Mouse (Mus musculus) heart, postnatal 14 days (tissue): ENCODE results near the gene Stk10. TPM values are rescaled to one million over a fixed set of nuclear protein-coding genes. Genes with fewer than 3 reads are reported as not detected.

ENCODE experiments used
- DNase-seq, 2 experiments: peaks; one replicate each; pipeline ENCODE4 v3.0.0; 2021 to 2022
- intact Hi-C: fragments of 180-260 bp; cut with DNase I; formaldehyde crosslinking; loops from one replicate; pipeline ENCODE4 v1.15.1; 2025
- total RNA-seq, 2 experiments: library from RNA; stranded (reverse); gene quantifications; 2 replicates each; pipeline ENCODE4 v1.2.3; 2021

The Stk10 gene
- total RNA-seq, 2 experiments from 2014 or later = 14.3 to 14.5 TPM

- intact Hi-C loops = no loop called here
- no peak for DNase-seq
Measured at GRCm38 (mm10) chr11:32521246-32521645, 11.9 kb upstream of the Stk10 start.

GRCm38 (mm10) chr11:32524122-32524920 lies 8.8 kb upstream of the Stk10 start:
- no peak for DNase-seq
- intact Hi-C loops = no loop called here

GRCm38 (mm10) chr11:32527006-32527405 lies 6.1 kb upstream of the Stk10 start:
- intact Hi-C loops = no loop called here
- DNase-seq = no peak

- DNase-seq = no peak
- intact Hi-C loops = loop anchor here (1.0 to 5.0 kb wide), 2 partner anchors 78 to 177 kb away; no protein-coding TSS in a partner anchor
Measured at GRCm38 (mm10) chr11:32530151-32530550, 3.0 kb upstream of the Stk10 start.

GRCm38 (mm10) chr11:32531871-32532764 lies 987 bp upstream of the Stk10 start, which contains the start of gene Efcab9:
Efcab9 (minus strand) TSS chr11:32532081.
- DNase-seq = no peak
- intact Hi-C loops = loop anchor here (1.0 to 5.0 kb wide), 2 partner anchors 56 to 175 kb away; no protein-coding TSS in a partner anchor

GRCm38 (mm10) chr11:32533482-32534261 lies 567 bp downstream of the Stk10 start:
- peak in 1 of 2 experiments; percentile 55 for DNase-seq
- intact Hi-C loops = loop anchor here (2.0 to 5.0 kb wide), 2 partner anchors 31 to 174 kb away; no protein-coding TSS in a partner anchor

DNA sequence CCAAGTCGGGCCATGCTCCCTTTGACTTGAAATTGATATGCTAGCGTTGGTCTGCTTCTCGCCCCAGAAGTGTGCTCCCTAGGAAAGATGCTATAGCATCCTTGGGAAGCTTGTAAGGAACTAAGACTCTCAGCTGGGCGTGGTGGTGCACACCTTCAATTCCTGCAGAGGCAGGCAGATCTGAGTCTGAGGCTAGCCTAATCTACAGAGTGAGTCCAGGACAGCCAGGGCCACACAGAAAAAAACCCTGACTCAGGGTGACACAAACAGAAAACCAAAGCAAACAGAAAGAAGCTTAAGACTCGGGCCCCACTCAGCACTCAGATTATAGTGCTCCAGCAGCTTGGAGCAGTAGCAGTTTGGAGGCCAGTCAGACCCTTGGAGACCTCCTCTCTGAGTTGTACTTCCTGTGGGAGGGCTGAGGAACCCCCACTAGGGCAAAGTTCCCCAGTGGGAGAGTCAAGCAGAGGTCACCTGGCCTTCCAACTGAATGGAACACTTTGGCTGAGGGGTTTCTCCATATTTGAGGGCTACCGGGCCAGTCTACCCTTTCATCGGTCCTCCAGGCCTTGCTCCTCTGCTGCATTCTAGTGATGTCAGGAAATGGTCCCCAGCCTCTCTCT lies 1.5 kb downstream of the Stk10 start:
- DNase-seq = no peak
- intact Hi-C loops = loop anchor here (2.0 to 5.0 kb wide), 3 partner anchors 30 to 628 kb away; partner anchors contain the start of gene Npm1

GRCm38 (mm10) chr11:32535646-32536045 lies 2.5 kb downstream of the Stk10 start:
- no peak for DNase-seq
- intact Hi-C loops = loop anchor here (2.0 to 5.0 kb wide), 2 partner anchors 29 to 627 kb away; partner anchors contain the start of gene Npm1

GRCm38 (mm10) chr11:32536954-32537353 lies 3.8 kb downstream of the Stk10 start:
- intact Hi-C loops = loop anchor here (5.0 kb wide), 1 partner anchor 625 kb away; the partner anchor contains the start of gene Npm1
- DNase-seq = no peak

- intact Hi-C loops = loop anchor here (5.0 kb wide), 1 partner anchor 624 kb away; the partner anchor contains the start of gene Npm1
- no peak for DNase-seq
Measured at GRCm38 (mm10) chr11:32538435-32538834, 5.3 kb downstream of the Stk10 start.

- intact Hi-C loops = loop anchor here (5.0 kb wide), 1 partner anchor 623 kb away; the partner anchor contains the start of gene Npm1
- no peak for DNase-seq
Measured at GRCm38 (mm10) chr11:32538846-32539245, 5.7 kb downstream of the Stk10 start.

- DNase-seq = no peak
- intact Hi-C loops = loop anchor here (5.0 kb wide), 1 partner anchor 623 kb away; the partner anchor contains the start of gene Npm1
Measured at GRCm38 (mm10) chr11:32539717-32540116, 6.6 kb downstream of the Stk10 start.

GRCm38 (mm10) chr11:32540463-32540862 lies 7.4 kb downstream of the Stk10 start:
- intact Hi-C loops = no loop called here
- DNase-seq = no peak

DNA sequence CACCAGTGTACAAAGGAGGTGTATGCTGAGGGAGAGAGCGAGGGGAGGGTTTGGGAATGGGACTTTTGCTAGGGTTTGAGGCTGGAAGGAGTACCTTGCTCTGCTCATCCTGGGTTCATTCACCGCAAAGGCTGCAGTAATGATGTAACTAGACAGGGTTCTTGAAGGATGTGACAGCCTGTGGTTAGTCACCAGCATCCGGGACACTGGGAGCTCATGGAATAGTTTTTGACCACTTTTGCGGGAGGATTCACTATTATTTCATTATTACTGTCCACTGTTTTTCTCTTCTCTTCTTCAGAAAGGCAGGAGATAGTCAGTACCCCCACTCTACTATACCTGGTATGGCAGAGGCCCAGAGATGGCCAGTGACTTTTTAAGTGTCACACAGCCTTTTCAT lies 9.1 kb downstream of the Stk10 start:
- DNase-seq = no peak
- intact Hi-C loops = no loop called here

DNA sequence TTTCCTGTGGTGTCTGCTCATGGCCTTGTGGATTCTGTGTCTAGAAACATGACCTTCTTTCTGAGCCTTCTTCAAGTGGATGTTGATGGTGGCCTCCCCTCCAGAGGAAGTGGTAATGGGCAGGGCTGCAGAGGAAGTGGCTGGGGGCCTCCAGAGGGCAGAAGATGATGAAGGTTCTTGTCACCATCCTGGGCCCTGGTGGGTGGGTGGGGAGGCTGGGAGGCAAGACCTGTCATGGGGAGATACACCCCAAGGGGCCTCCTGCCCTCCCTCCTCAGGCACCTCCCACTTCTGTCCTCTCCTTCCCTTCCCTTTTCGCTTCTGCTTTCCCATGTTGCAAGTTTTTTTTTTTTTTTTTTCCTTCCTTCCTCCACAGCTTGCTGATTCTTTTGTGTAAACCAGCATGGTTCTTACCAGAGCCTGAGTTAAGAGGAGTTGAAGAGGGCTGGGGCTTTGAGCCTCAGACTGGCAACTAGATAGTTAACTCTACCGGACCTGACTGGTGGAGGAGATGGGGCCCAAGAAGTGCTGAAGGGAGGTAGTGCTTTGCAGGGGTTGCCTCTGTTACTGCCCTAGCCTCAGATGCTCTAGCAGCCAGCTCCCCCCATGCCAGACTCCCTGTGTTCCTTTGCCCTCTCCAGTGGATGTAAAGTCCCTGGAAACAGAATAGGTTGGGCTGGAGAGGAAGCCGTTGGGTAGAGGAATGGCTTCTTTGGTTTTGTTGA lies 9.7 kb downstream of the Stk10 start:
- no peak for DNase-seq
- intact Hi-C loops = no loop called here

DNA sequence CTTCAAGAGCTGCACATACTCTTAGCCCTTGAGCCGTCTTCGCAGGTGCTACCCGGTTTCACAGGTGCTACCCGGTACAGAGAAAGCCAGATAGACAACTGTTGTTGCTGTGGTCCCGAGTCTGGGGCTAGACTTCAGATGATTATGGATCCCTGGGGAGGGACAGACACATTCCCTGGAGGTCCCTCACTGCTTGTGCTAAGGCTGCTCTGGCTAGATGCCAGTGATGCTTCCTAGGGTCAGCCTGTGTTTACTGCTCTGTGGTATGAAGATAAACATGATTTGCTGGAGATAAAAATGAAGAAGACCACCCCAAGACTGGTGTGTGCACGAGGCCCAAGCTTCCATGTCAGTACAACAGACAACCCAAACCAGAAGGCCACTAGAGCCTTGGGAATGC lies 10.9 kb downstream of the Stk10 start:
- no peak for DNase-seq
- intact Hi-C loops = no loop called here

DNA sequence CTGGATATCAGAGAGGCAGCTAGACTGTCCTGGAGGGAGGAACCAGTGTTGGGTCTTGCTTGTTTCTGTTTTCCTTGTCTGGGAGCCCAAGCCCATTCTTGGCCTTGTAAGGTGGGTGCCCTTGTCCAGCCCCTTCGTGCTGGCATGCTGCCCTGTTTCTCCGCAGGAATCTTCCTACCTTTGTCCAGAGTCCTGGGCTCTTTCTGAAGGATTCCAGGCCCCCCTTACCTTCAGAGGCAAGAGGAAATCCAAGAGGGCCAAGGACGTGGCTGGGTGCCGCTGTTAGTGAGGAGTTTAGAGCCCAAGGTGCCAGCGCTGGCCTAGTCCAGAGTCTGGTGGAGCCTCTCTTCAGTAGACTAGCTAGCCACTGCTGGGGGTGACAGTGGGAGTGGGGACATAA lies 11.4 kb downstream of the Stk10 start:
- DNase-seq = no peak
- intact Hi-C loops = no loop called here

DNA sequence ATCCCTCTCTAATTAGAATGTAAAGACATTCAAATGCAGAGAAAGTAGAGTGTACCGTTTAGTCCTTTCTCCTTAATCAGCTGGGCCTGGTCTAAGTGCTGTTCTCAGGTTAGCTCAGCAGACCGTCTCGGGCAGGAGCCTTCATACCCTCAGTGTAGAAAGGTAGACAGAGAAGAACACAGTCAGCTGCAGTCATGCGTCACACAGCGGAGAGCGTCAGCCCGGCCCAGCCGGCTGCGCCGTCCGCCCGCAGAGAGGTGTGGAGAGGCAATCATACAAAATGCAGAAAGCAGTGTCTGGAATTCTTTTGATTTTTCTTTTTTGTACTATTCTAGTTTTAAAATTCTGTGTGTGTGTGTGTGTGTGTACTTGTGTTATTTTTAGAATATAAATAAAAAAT lies 12.5 kb downstream of the Stk10 start:
- no peak for DNase-seq
- intact Hi-C loops = no loop called here

- intact Hi-C loops = no loop called here
- peak in 1 of 2 experiments; percentile 60 for DNase-seq
Measured at GRCm38 (mm10) chr11:32546483-32546882, 13.4 kb downstream of the Stk10 start.
